Mouse (Mus musculus) bone marrow macrophage, adult 2 months (primary cell): ENCODE measurements around the gene Atp6v1g3. TPM values are rescaled to one million over a fixed set of nuclear protein-coding genes. Genes with fewer than 3 reads are reported as not detected.

ENCODE experiments used
- H3K27ac ChIP-seq: 2 replicates; pipeline ENCODE4 v1.5.1; 2012; ENCODE audit warnings: low read depth, low read length; ENCODE audit not compliant: insufficient read depth
- H3K4me1 ChIP-seq: 2 replicates; pipeline ENCODE4 v1.6.1; 2012; ENCODE audit warnings: low read length; ENCODE audit not compliant: control insufficient read depth, insufficient read depth
- H3K4me3 ChIP-seq: 2 replicates; pipeline ENCODE4 v1.5.1; 2012; ENCODE audit warnings: mild to moderate bottlenecking, low read length, moderate library complexity; ENCODE audit not compliant: insufficient read depth
- CTCF ChIP-seq: IDR thresholded peaks from 2 replicates; pipeline ENCODE4 v1.5.1; 2012; ENCODE audit warnings: low read depth, mild to moderate bottlenecking, low read length, moderate library complexity
- POLR2A ChIP-seq: IDR thresholded peaks from 2 replicates; pipeline ENCODE4 v1.6.1; 2012; ENCODE audit warnings: mild to moderate bottlenecking, low read depth, low read length, borderline replicate concordance
- polyA plus RNA-seq: library from polyadenylated mRNA; stranded (reverse); fragments of >200 nt; gene quantifications from 2 replicates; pipeline ENCODE4 v1.2.4, GENCODE M21; 2012; ENCODE audit not compliant: missing spikeins, insufficient read depth, insufficient read length

Gene Atp6v1g3
- polyA plus RNA-seq, 1 experiment: not detected

GRCm38 (mm10) chr1:138288721-138289120 lies 15.2 kb downstream of the Atp6v1g3 start:
- Histone ChIP-seq H3K4me1 (peaks cover 13% of the 10 kb centered on the region), H3K27ac (no peak overlapping the region), H3K4me3 (no peak overlapping the region)
- TF ChIP-seq POLR2A: no peak
- TF ChIP-seq CTCF: no peak

- TF ChIP-seq POLR2A (no peak), CTCF (no peak)
- no peak overlapping the region for H3K27ac ChIP-seq
- peaks cover 13% of the 10 kb centered on the region for H3K4me1 ChIP-seq
- no peak overlapping the region for H3K4me3 ChIP-seq
Measured at GRCm38 (mm10) chr1:138289455-138290425, 16.2 kb downstream of the Atp6v1g3 start.

GRCm38 (mm10) chr1:138291463-138291862 lies 17.9 kb downstream of the Atp6v1g3 start:
- no peak overlapping the region for H3K27ac ChIP-seq
- no peak for TF ChIP-seq CTCF
- TF ChIP-seq POLR2A: no peak
- H3K4me3 ChIP-seq: no peak overlapping the region
- peaks cover 13% of the 10 kb centered on the region for H3K4me1 ChIP-seq

- peaks cover 8% of the 10 kb centered on the region for H3K4me1 ChIP-seq
- TF ChIP-seq CTCF: no peak
- no peak for TF ChIP-seq POLR2A
- H3K4me3 ChIP-seq: no peak overlapping the region
- H3K27ac ChIP-seq: no peak overlapping the region
Measured at GRCm38 (mm10) chr1:138294487-138294886, 20.9 kb downstream of the Atp6v1g3 start.

- no peak overlapping the region for H3K27ac ChIP-seq
- TF ChIP-seq CTCF (no peak), POLR2A (no peak)
- H3K4me1 ChIP-seq: peaks cover 3% of the 10 kb centered on the region; the same call in 1 of the 2 replicates
- H3K4me3 ChIP-seq: no peak overlapping the region
Measured at GRCm38 (mm10) chr1:138298156-138298555, 24.6 kb downstream of the Atp6v1g3 start.

- Histone ChIP-seq H3K4me1 (peaks cover 8% of the 10 kb centered on the region; the same call in 1 of the 2 replicates), H3K4me3 (no peak overlapping the region), H3K27ac (no peak overlapping the region)
- TF ChIP-seq CTCF (no peak), POLR2A (no peak)
Measured at GRCm38 (mm10) chr1:138299576-138299975, 26.0 kb downstream of the Atp6v1g3 start.

GRCm38 (mm10) chr1:138301920-138302319 lies 28.4 kb downstream of the Atp6v1g3 start:
- peaks cover 8% of the 10 kb centered on the region; the same call in 1 of the 2 replicates for H3K4me1 ChIP-seq
- H3K4me3 ChIP-seq: no peak overlapping the region
- no peak overlapping the region for H3K27ac ChIP-seq
- TF ChIP-seq CTCF (no peak), POLR2A (no peak)

- Histone ChIP-seq H3K4me3 (no peak overlapping the region), H3K27ac (no peak overlapping the region), H3K4me1 (peaks cover 8% of the 10 kb centered on the region; the same call in 1 of the 2 replicates)
- no peak for TF ChIP-seq POLR2A
- no peak for TF ChIP-seq CTCF
Measured at GRCm38 (mm10) chr1:138302756-138303155, 29.2 kb downstream of the Atp6v1g3 start.

GRCm38 (mm10) chr1:138303296-138303695 lies 29.8 kb downstream of the Atp6v1g3 start:
- TF ChIP-seq CTCF (no peak), POLR2A (no peak)
- Histone ChIP-seq H3K4me3 (no peak overlapping the region), H3K27ac (no peak overlapping the region), H3K4me1 (peaks cover 8% of the 10 kb centered on the region; the same call in 1 of the 2 replicates)

- Histone ChIP-seq H3K27ac (no peak overlapping the region), H3K4me3 (no peak overlapping the region), H3K4me1 (peaks cover 8% of the 10 kb centered on the region; the same call in 1 of the 2 replicates)
- TF ChIP-seq POLR2A: no peak
- no peak for TF ChIP-seq CTCF
Measured at GRCm38 (mm10) chr1:138304141-138304915, 30.8 kb downstream of the Atp6v1g3 start.
